Mouse (Mus musculus): Measurements from ENCODE around the gene Fkbp7. TPM values are rescaled to one million over a fixed set of nuclear protein-coding genes. Genes with fewer than 3 reads are reported as not detected.

Fkbp7 gene
- polyA plus RNA-seq (2012; rRNA removed) (1.3 and 2.5 TPM in 2 replicates), polyA plus RNA-seq (2014; fragmentation: Nextera tagmentation; extraction: Ambion mirVana) (4.2 and 4.8 TPM in 2 replicates)

DNA sequence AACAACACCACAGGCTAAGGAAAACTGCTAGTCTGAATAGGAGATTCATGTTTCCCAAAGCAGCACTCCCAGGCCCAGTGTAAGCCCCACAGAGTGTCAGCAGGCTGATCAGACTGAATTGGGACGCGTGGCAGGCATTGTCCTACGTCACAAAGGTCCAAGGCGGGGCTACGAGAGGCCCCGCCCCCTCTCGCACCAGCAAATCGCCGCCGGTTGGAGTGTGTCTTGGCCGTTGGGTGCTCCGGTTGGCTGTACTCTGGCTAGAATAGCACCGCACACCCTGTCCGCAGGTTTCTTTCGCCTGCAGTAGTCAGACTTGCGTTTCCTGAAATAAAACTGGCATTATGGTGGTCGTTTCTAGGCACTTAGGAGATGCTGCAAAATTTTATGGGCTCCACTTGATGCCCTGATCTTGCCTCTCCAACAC lies at the start of gene Fkbp7:
Gene Fkbp7, minus strand, starts transcription at position 151 of the 427 bp plus-strand sequence.
- H3K4me1 ChIP-seq (replicated peaks; ENCODE audit: control insufficient read depth in 2 of 2, insufficient read depth in 2 of 2, low read length in 1 of 2), result peaks cover 10 to 17% of the 10 kb centered on the region in 2 experiments
- H3K4me3 ChIP-seq (ENCODE audit: insufficient read depth in 1 of 2, low read depth in 2 of 2, low read length in 2 of 2), result peak within 1 kb of the TSS; percentile 56 to 58
- TF ChIP-seq EP300 (IDR thresholded peaks at IDR 0.05; ENCODE audit: low read depth) (no peak), CTCF (IDR thresholded peaks at IDR 0.05; ENCODE audit: low read depth) (no peak)
- H3K4me2 ChIP-seq (ENCODE audit: low read depth), result peak within 1 kb of the TSS; percentile 88
- peak; percentile 87 for ATAC-seq (ENCODE audit: insufficient read depth)
- DNase-seq (ENCODE audit: low read depth in 3 of 3, low spot score in 3 of 3), result peak; percentile 76 to 81 (median 79)
- no peaks in the 10 kb centered on the region for H3K36me3 ChIP-seq (replicated peaks; ENCODE audit: control insufficient read depth, insufficient read depth, low read depth)
- peak within 1 kb of the TSS; percentile 29 for H3K27ac ChIP-seq
- no peaks in the 10 kb centered on the region for H3K9me3 ChIP-seq (ENCODE audit: control insufficient read depth, low read length)
- peak within 1 kb of the TSS; percentile 70 for H3K9ac ChIP-seq (replicated peaks)
- H3K27me3 ChIP-seq (ENCODE audit: control insufficient read depth, insufficient read depth, low read length), result no peaks in the 10 kb centered on the region
- WGBS (ENCODE audit: insufficient replicate concordance), result under 1% methylated on average over 17 of the region's 17 CpGs

DNA sequence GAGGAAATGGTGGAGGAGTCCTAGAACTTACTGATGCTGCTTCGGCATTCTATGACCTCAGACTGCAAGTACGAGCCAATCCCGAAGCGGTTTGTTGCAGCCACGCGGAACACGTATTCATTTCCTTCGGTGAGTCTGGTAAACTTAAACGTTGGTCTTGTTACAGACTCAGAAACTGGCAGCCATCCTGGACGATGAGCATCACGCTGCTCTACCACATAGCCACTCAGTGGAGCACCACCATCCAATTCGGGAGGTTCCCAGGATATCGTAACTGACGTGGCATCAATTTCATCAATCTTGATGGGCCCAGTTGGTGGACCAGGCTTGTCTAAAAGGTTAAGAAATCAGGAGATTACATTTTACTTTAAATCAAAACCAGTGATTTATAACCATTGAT lies 46.7 kb upstream of the Fkbp7 start:
- Histone ChIP-seq H3K9ac (replicated peaks) (no peak overlapping the region), H3K4me3 (ENCODE audit: insufficient read depth in 1 of 2, low read depth in 2 of 2, low read length in 2 of 2) (no peak overlapping the region), H3K27ac (no peak overlapping the region), H3K27me3 (ENCODE audit: control insufficient read depth, insufficient read depth, low read length) (no peaks in the 10 kb centered on the region), H3K4me1 (replicated peaks; ENCODE audit: control insufficient read depth in 2 of 2, insufficient read depth in 2 of 2, low read length in 1 of 2) (no peaks in the 10 kb centered on the region), H3K36me3 (replicated peaks; ENCODE audit: control insufficient read depth, insufficient read depth, low read depth) (no peaks in the 10 kb centered on the region), H3K9me3 (ENCODE audit: control insufficient read depth, low read length) (no peaks in the 10 kb centered on the region; the same call in 1 of the 2 replicates), H3K4me2 (ENCODE audit: low read depth) (no peak overlapping the region)
- whole genome bisulfite sequencing (ENCODE audit: insufficient replicate concordance), result 82% methylated on average over 14 of the region's 14 CpGs
- DNase-seq (ENCODE audit: low read depth in 3 of 3, low spot score in 3 of 3), result no peak
- TF ChIP-seq EP300 (IDR thresholded peaks at IDR 0.05; ENCODE audit: low read depth) (no peak), CTCF (IDR thresholded peaks at IDR 0.05; ENCODE audit: low read depth) (no peak)
- ATAC-seq (ENCODE audit: insufficient read depth), result no peak

DNA sequence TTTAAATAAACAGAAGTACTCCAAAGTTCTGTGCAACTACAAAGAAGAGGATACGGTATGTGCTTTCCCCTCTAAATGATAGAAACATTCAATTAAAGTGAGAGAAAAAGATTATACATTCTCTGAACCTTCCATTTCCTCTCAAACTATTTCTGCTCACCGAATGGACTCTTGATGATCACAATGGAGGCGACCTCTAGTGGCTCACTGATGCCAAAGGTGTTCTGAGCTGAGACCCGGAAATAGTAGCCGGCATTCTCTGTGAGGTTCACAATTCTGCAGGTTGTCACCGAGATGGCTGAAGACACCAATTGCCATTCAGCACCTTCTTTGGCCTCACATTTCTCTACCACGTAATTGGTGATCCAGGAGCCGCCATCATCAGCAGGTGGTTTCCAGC lies 42.1 kb upstream of the Fkbp7 start:
- H3K36me3 ChIP-seq (replicated peaks; ENCODE audit: control insufficient read depth, insufficient read depth, low read depth), result no peaks in the 10 kb centered on the region
- no peaks in the 10 kb centered on the region for H3K4me1 ChIP-seq (replicated peaks; ENCODE audit: control insufficient read depth in 2 of 2, insufficient read depth in 2 of 2, low read length in 1 of 2)
- H3K4me3 ChIP-seq (ENCODE audit: insufficient read depth in 1 of 2, low read depth in 2 of 2, low read length in 2 of 2), result no peak overlapping the region
- 59% methylated on average over 8 of the region's 8 CpGs for WGBS (ENCODE audit: insufficient replicate concordance)
- no peaks in the 10 kb centered on the region for H3K27me3 ChIP-seq (ENCODE audit: control insufficient read depth, insufficient read depth, low read length)
- H3K4me2 ChIP-seq (ENCODE audit: low read depth), result no peak overlapping the region
- H3K9ac ChIP-seq (replicated peaks), result no peak overlapping the region
- ATAC-seq (ENCODE audit: insufficient read depth), result no peak
- no peak overlapping the region for H3K27ac ChIP-seq
- peaks cover 5% of the 10 kb centered on the region for H3K9me3 ChIP-seq (ENCODE audit: control insufficient read depth, low read length)
- no peak for TF ChIP-seq EP300 (IDR thresholded peaks at IDR 0.05; ENCODE audit: low read depth)
- peak; percentile 28 for TF ChIP-seq CTCF (IDR thresholded peaks at IDR 0.05; ENCODE audit: low read depth)
- DNase-seq (ENCODE audit: low read depth in 3 of 3, low spot score in 3 of 3), result no peak

DNA sequence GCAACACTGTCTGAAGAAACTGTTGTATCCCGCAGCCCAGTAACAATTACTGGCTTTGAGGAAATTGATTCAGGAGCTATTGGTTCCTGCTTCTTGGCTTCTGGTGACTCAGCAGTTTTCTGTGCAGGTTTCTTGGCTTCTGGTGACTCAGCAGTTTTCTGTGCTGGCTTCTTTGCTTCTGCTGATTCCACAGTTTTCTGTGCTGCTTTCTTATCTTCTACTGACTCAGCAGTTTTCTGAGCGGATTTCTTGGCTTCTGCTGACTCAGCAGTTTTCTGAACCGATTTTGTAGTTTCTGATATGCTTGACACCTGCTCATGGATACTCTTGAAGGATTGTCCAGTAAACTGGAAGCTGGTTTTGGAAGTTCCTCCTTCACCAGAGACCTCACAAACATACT lies 35.6 kb upstream of the Fkbp7 start:
- ATAC-seq (ENCODE audit: insufficient read depth), result no peak
- H3K4me2 ChIP-seq (ENCODE audit: low read depth), result no peak overlapping the region
- H3K27me3 ChIP-seq (ENCODE audit: control insufficient read depth, insufficient read depth, low read length), result no peaks in the 10 kb centered on the region
- no peaks in the 10 kb centered on the region for H3K36me3 ChIP-seq (replicated peaks; ENCODE audit: control insufficient read depth, insufficient read depth, low read depth)
- H3K4me3 ChIP-seq (ENCODE audit: insufficient read depth in 1 of 2, low read depth in 2 of 2, low read length in 2 of 2), result no peak overlapping the region
- H3K9ac ChIP-seq (replicated peaks), result no peak overlapping the region
- 67% methylated on average over 3 of the region's 3 CpGs for WGBS (ENCODE audit: insufficient replicate concordance)
- no peak overlapping the region for H3K27ac ChIP-seq
- no peaks in the 10 kb centered on the region for H3K4me1 ChIP-seq (replicated peaks; ENCODE audit: control insufficient read depth in 2 of 2, insufficient read depth in 2 of 2, low read length in 1 of 2)
- peaks cover 13% of the 10 kb centered on the region for H3K9me3 ChIP-seq (ENCODE audit: control insufficient read depth, low read length)
- TF ChIP-seq EP300 (IDR thresholded peaks at IDR 0.05; ENCODE audit: low read depth) (no peak), CTCF (IDR thresholded peaks at IDR 0.05; ENCODE audit: low read depth) (no peak)
- DNase-seq (ENCODE audit: low read depth in 3 of 3, low spot score in 3 of 3), result peak; percentile 7 to 31 (median 13)

DNA sequence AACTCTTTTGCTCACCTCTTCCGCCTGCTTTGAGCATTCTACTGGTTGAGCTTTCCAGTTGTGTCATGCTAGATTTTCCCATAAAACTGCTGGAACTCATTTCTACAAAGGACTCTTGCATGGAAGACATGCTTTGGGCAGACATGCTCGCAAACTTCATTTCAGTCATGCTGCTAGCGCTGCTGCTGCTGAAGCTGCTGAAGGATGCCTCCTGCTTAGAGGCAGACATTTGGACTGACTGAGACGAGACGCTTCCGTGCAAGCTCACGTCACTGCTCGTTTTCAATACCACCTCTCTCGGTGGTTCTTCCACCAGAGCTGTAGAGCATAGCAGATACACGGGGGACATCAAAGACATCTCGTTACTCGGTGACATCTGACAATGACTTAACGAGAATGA lies 32.7 kb upstream of the Fkbp7 start:
- no peak overlapping the region for H3K27ac ChIP-seq
- H3K9ac ChIP-seq (replicated peaks), result no peak overlapping the region
- H3K4me2 ChIP-seq (ENCODE audit: low read depth), result no peak overlapping the region
- TF ChIP-seq EP300 (IDR thresholded peaks at IDR 0.05; ENCODE audit: low read depth), result no peak
- no peak for TF ChIP-seq CTCF (IDR thresholded peaks at IDR 0.05; ENCODE audit: low read depth)
- ATAC-seq (ENCODE audit: insufficient read depth) (no peak), DNase-seq (ENCODE audit: low read depth in 3 of 3, low spot score in 3 of 3) (no peak)
- no peaks in the 10 kb centered on the region for H3K36me3 ChIP-seq (replicated peaks; ENCODE audit: control insufficient read depth, insufficient read depth, low read depth)
- H3K27me3 ChIP-seq (ENCODE audit: control insufficient read depth, insufficient read depth, low read length), result no peaks in the 10 kb centered on the region
- 79% methylated on average over 13 of the region's 13 CpGs for WGBS (ENCODE audit: insufficient replicate concordance)
- H3K9me3 ChIP-seq (ENCODE audit: control insufficient read depth, low read length), result peaks cover 8% of the 10 kb centered on the region
- no peak overlapping the region for H3K4me3 ChIP-seq (ENCODE audit: insufficient read depth in 1 of 2, low read depth in 2 of 2, low read length in 2 of 2)
- H3K4me1 ChIP-seq (replicated peaks; ENCODE audit: control insufficient read depth in 2 of 2, insufficient read depth in 2 of 2, low read length in 1 of 2), result no peaks in the 10 kb centered on the region
